Mouse (Mus musculus): Measurements from ENCODE around the gene Gm21983.

Gm21983 gene

DNA sequence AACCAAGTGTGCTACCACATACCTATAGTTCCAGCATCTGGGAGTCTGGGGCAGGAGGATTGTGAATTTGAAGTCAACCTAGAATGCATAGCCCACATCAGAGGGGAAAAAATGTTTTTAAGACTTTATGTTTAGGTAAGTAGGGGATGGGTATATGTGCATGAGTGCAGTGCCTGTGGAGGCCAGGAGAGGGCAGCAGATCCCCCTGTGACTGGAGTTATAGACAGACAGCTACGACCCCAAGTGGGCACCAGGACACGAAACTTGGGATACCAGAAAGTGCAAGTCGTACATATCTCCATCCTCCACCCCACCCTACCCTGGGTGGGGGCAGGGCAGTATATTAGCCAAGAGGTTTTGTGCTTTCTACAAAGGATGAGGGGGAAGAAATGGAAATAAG lies 4.1 kb upstream of the Gm21983 start:
- peak; percentile 36 for DNase-seq (ENCODE audit: low spot score)

DNA sequence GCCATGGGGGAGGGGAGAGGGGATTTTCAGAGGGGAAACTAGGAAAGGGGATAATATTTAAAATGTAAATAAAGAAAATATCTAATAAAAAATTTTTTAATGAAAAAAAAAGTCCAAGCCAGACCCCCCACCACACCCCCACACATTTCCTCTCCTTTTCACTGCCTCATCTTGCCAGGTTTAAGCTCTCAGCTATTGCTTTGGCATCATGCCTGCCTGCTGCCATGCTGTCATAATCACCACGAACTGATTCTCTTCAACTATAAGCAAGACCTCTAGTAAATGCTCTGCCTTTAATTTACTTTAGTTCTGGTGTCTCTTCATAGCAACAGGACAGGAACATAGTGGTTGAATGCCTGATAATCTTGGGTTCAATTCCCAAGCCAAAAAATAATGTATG lies 1.6 kb upstream of the Gm21983 start:
- DNase-seq (ENCODE audit: low spot score) = no peak

DNA sequence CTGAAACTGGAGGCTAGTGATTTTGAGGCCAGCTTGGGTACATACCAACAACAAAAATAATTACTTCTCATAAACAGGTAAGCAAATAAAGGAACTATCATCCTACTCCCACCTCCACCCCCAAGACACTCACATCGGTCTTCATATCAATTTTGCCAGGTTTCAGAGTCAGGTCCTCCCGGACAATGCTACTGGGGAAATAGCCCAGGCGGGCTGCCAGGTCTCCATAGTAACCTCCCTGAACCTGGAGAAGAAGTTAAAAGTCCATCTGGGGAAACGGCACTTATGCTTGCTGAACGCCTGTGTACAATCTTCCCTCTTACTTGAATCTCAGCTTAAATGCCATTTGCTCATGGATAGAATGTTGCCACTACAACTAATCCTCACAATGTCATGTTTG lies 850 bp downstream of the Gm21983 start:
- DNase-seq (ENCODE audit: low spot score) = no peak

DNA sequence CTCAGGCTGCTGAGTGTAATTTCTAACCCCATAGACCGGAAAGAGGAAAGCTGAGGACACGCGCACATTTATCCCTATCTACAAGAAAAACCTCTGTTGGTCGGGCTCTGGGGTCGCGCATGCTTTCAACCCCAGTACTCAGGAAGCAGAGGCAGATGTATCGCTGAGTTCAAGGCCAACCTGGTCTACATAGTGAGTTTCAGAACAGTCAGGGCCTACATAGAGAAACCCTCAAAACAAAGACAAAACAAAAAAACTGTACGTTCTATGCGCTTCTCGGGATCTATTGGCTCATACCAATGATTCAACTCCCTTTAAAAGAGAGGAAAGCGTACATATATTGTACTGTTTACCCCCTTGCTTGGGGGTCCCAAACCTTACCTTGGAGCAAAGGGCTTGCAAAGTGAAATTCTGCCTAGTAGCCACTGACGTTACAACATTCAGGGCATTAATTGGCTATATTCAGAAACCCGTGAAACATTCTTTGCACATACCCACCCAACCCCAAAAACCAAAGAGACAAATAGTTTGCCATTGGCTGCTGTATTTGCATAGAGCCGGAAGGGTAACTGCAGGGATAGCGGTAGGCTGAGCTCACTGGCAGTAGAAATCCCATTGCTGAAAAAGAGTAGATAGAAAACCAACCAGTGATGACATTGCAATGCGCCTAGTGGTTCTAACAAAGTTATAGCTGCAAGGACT lies 1.5 kb downstream of the Gm21983 start:
- DNase-seq (ENCODE audit: low spot score) = no peak

GRCm38 (mm10) chr7:27178324-27179216 lies 2.3 kb downstream of the Gm21983 start, which contains the start of gene Rab4b:
Gene Rab4b, minus strand, starts transcription at chr7:27178896.
- DNase-seq (ENCODE audit: low spot score) = peak; percentile 99

- no peak for DNase-seq (ENCODE audit: low spot score)
Measured at GRCm38 (mm10) chr7:27177942-27178323, 3.0 kb downstream of the Gm21983 start.

DNA sequence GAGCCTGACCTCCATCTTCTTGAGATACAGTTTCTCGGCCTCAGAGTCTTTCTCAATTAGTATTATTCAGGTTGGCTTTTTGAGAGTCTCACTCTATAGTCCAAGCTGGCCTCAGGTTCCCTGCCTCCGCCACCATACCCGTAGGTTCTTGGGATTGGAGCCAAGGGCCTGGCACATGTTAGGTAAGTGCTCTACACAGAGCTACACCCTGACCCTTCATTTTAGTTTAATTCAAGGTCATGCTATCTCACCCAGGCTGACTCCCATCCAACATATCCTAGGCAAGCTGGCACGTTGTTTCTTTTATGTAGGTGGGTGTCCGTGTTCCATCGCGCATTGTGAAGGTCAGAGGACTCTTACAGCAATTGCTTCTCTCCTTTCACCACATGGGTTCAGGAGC lies 6.0 kb downstream of the Gm21983 start:
- DNase-seq (ENCODE audit: low spot score) = no peak

DNA sequence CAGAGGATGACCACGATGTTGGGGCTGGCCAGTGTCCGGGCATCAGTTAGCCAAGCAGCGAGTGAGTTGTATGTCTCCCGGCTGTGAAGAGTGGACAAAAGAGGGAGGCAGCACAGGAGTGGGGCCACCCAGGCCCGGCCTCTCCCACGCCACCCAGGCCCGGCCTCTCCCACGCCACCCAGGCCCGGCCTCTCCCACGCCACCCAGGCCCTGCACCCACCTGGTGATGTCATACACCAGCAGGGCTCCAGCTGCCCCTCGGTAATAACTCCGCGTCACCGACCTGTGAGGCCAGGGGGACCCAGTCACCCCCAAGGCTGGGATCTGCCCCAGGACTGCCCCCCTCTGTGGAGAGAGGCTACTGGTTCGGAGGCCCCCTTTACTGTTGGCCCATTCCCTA lies 6.4 kb downstream of the Gm21983 start:
- no peak for DNase-seq (ENCODE audit: low spot score)

DNA sequence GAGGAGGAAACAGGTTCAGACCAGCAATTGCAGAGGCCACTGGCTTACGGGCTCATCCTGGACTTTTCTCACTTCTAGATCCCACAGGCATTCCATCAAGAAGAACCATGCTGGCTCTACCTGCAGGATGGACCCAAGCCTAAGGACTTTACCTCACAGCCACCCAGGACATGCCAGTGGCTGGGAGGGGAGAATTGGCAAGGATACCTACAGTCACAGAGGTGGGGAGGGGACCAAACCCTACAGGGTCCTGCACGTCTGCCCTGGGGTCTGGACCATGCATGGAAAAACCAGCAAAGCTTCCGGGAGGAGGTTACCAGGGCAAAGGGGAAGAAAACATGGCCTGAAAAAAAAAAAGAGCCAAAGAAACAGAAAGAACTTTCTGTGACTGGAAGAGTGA lies 9.9 kb downstream of the Gm21983 start:
- no peak for DNase-seq (ENCODE audit: low spot score)

DNA sequence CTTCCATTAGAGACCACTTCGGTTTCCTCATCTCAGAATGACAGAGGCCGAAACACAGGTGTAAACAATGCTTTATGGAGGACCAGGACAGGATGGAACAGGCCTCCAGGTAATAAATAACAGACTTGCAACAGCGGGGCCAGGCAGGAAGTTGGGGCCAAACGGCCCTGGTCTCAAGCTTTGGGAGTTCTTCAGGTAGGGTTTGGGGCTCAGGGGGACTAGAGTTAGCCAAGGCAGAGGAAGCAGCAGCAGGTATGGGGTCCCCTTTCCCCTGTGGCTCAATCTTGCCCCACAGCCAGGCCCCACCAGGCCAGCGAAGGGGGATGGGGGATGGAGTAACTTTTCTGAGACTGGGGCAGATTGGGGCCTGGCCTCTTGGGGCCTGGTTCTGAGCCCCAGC lies 12.5 kb downstream of the Gm21983 start:
- DNase-seq (ENCODE audit: low spot score) = no peak

DNA sequence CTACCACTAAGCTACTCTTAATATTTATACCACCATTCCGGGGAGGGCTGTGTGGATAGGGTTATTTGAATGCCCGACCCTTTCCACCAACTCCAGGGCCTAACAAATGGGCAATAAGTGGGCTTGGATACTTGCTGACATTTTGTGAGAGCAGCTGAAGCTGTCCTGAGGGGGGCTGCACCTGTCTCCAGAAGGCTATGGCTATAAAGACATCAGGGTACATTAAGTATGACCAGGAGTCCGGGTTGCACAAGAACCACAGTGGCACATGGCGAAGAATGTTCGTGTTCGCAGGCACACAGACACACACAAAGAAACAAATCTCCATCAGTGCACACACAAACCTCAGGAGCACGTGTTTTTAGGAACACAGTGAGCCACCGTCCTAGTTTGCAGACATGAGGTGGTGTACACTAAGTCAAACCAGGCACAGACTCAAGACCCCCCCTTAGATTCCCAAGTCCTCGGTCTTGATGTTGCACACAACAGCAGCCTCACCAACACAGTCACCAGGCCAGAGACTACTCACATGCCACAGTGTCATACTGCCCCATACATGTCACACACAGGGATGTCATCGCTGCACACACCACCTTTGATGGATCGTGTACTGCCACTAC lies 13.3 kb downstream of the Gm21983 start:
- no peak for DNase-seq (ENCODE audit: low spot score)

GRCm38 (mm10) chr7:27166614-27167474 lies 14.0 kb downstream of the Gm21983 start, which contains the start of gene Egln2:
Gene Egln2, minus strand, starts transcription at chr7:27166802.
- peak; percentile 93 for DNase-seq (ENCODE audit: low spot score)

DNA sequence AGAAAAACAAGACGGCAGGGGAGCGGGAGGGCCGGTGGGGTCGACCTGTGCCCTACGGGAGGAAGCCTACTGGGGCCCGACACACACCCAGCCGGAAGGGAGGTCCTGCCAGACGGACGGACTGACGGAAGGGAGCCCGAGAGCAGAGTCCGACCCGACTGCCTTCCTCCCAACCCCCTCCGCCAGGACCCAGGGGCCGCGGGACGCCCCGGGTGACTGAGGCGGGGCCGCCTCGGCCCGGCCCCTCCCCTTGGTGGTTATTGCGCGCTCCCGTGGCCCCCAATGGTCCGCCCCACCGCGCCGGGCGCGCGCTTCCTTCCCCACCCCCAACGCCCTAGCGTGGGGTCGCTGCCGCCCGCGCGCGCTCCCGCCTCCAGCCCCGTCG lies 14.7 kb downstream of the Gm21983 start:
- peak; percentile 67 for DNase-seq (ENCODE audit: low spot score)

- no peak for DNase-seq (ENCODE audit: low spot score)
Measured at GRCm38 (mm10) chr7:27165696-27166095, 15.2 kb downstream of the Gm21983 start.

- no peak for DNase-seq (ENCODE audit: low spot score)
Measured at GRCm38 (mm10) chr7:27165007-27165655, 15.8 kb downstream of the Gm21983 start.

DNA sequence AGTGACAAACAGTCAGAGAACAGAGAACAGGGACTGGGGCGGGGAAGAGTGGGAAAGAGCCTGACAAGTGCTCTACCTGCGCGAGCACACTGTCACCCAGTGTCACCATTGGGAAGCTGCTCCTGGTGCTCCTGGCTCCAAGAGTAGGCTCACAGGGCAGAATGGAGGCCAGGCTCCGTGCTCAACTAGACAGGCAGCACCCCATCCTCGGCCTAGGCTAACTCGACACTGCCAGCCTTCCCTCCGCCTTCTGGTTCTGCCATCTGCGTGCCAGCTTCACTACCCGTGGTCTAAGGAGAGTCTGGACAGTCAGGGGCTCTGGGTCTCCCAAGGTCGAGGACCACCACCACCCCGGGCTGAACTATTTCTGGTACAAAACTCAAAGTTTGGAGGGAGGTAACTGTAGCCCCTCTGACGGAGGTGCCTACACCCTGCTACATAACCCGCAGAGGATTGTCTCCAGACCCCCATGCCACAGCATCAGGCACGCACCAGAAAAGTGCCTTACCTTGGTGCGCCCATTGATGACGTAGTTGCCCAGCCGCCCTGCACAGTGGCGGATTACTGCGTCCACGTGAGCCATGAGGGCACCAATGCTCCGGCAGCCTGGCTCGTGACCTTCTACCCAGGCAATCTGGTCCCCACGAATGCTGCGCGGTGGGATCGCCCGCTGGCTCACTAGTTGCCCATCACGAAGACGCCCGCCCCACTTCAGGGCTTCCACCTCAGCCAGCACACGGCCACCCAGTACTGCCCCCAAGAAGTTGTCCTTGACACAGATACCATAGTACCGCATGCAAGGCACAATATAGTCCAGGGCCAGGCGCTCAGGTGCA lies 16.6 kb downstream of the Gm21983 start:
- no peak for DNase-seq (ENCODE audit: low spot score)

- no peak for DNase-seq (ENCODE audit: low spot score)
Measured at GRCm38 (mm10) chr7:27163450-27163805, 17.5 kb downstream of the Gm21983 start.

GRCm38 (mm10) chr7:27162780-27163449 lies 18.0 kb downstream of the Gm21983 start:
- no peak for DNase-seq (ENCODE audit: low spot score)

GRCm38 (mm10) chr7:27161744-27162143 lies 19.1 kb downstream of the Gm21983 start:
- DNase-seq (ENCODE audit: low spot score) = no peak

DNA sequence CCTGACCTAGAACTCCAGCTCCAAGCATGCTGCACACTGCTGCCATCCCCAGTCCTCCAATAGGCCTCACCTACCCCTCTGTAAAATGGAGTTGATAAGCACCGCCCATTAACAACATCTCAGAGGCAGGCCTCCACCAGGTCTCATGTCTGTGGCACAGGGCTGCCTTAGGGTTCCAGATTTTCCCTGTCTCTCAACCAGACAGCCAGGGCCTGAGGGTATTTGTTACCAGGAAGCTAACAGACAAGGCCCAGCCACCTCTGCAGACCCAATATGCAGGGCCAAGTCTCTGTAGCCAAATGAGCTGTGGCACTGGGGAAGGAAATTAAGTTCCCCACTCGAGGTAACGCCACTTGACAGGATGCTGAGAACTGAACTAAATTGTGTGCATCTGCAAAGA lies 20.0 kb downstream of the Gm21983 start:
- no peak for DNase-seq (ENCODE audit: low spot score)
